Mouse (Mus musculus): ENCODE data around the gene Cacnb1.

DNA sequence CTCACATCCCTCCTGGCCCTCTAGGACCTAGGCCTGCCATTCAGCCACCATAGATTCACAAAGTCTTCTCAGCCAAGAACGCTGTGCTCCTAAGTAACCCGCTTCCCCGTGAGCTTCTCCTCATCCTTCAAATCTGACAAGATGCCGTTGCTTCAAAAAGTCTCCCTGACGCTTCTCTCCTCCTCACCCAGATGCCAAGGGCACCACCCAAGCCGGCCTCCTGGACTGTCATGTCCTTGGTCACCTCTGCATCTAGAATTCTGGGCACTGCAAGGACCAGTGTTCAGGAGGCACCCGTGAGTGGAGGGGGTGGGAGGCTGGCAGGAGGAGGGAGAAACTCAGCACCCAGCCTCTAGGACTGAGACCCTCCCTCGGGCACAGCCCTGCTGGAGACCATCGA is 40.1 kb downstream of the Cacnb1 start:
- TF ChIP-seq CTCF (IDR thresholded peaks at IDR 0.05; ENCODE audit: extremely low read depth, insufficient read depth, insufficient read length, insufficient replicate concordance), result no peak
- TF ChIP-seq POLR2A (IDR thresholded peaks at IDR 0.05; ENCODE audit: low read depth, low read length), result no peak

Data from spleen, adult 2 months (tissue).